Mouse (Mus musculus) midbrain, embryonic 11.5 days (tissue): ENCODE measurements around the gene Cby1. TPM values are rescaled to one million over a fixed set of nuclear protein-coding genes. Genes with fewer than 3 reads are reported as not detected.

Experiments
- ATAC-seq: fragments of 200-750 bp; cut with Nextera tagmentation; 2 replicates; pipeline ENCODE4 v1.8.0; 2017; ENCODE audit warnings: moderate TSS enrichment, moderate library complexity; ENCODE audit not compliant: low FRiP score
- DNase-seq: peaks from one replicate; pipeline ENCODE4 v3.0.0; 2015; ENCODE audit warnings: low spot score; ENCODE audit errors: missing footprints
- H3K27ac ChIP-seq: fragments of 300-500 bp; sonication (generic); 2 replicates; pipeline ENCODE4 v1.5.1; 2014; ENCODE audit warnings: low read depth, low read length
- H3K27me3 ChIP-seq: fragments of 300-500 bp; sonication (generic); 2 replicates; pipeline ENCODE4 v1.6.1; 2014; ENCODE audit warnings: mild to moderate bottlenecking, low read length, moderate library complexity, mixed read lengths; ENCODE audit not compliant: control insufficient read depth, insufficient read depth
- H3K36me3 ChIP-seq: fragments of 300-500 bp; sonication (generic); 2 replicates; pipeline ENCODE4 v1.6.1; 2014; ENCODE audit warnings: mild to moderate bottlenecking, low read length, moderate library complexity, mixed read lengths; ENCODE audit not compliant: control insufficient read depth, insufficient read depth
- H3K4me1 ChIP-seq: fragments of 300-500 bp; sonication (generic); 2 replicates; pipeline ENCODE4 v1.6.1; 2014; ENCODE audit warnings: low read length; ENCODE audit not compliant: control insufficient read depth, insufficient read depth
- H3K4me2 ChIP-seq: fragments of 300-500 bp; sonication (generic); 2 replicates; pipeline ENCODE4 v1.6.1; 2014; ENCODE audit warnings: mild to moderate bottlenecking, moderate library complexity
- H3K4me3 ChIP-seq: fragments of 300-500 bp; sonication (generic); 2 replicates; pipeline ENCODE4 v1.5.1; 2014; ENCODE audit warnings: low read depth, low read length
- H3K9ac ChIP-seq: fragments of 300-500 bp; sonication (generic); 2 replicates; pipeline ENCODE4 v1.6.1; 2014; ENCODE audit warnings: low read length
- H3K9me3 ChIP-seq: fragments of 300-500 bp; sonication (generic); 2 replicates; pipeline ENCODE4 v1.6.1; 2016; ENCODE audit warnings: low read length; ENCODE audit not compliant: control insufficient read depth
- WGBS: fragments of 180-500 bp; shearing (Covaris S2); extraction: QIAGEN DNeasy Blood & Tissue Kit; methylation state at CpG from one replicate; pipeline ENCODE4 v1.1.7; 2014; 5-methylcytosine and 5-hydroxymethylcytosine counted together
- polyA plus RNA-seq: library from polyadenylated mRNA; unstranded; fragments of >200 nt; fragmentation: Nextera tagmentation; extraction: Ambion mirVana; gene quantifications from 2 replicates; pipeline ENCODE4 v1.2.1, GENCODE M21; 2014

Cby1 gene
- polyA plus RNA-seq, 1 experiment from 2014 or later = 87.4 TPM

- H3K9ac ChIP-seq = no peak overlapping the region
- DNase-seq = no peak
- H3K27ac ChIP-seq = no peak overlapping the region
- no peak overlapping the region for H3K4me2 ChIP-seq
- H3K4me1 ChIP-seq = no peaks in the 10 kb centered on the region
- H3K27me3 ChIP-seq = no peaks in the 10 kb centered on the region
- no peak overlapping the region for H3K4me3 ChIP-seq
- no peaks in the 10 kb centered on the region for H3K9me3 ChIP-seq
- 92% methylated on average over 5 of the region's 5 CpGs for WGBS
- peaks cover 12% of the 10 kb centered on the region; the same call in 1 of the 2 replicates for H3K36me3 ChIP-seq
- no peak for ATAC-seq
Observed at GRCm38 (mm10) chr15:79708229-79708822, 49.3 kb downstream of the Cby1 start.

DNA sequence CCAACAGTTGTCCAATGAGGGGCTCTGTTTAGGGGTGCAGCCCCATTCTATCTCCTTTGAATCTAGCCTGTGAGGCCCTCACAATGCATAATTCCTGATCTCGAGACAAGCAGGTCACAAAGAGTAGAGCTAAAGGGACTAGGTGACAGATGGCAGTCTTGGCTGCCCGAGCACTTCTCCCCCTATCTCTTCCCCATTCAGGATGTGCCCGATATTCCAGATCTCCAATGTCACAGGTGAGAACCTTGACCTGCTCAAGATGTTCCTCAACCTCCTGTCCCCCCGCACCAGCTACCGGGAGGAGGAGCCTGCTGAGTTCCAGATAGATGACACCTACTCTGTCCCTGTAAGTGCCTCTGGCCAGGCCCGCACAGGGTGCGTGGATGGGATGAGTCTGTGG lies 56.6 kb downstream of the Cby1 start:
- Histone ChIP-seq H3K36me3 (peaks cover 36% of the 10 kb centered on the region), H3K4me2 (no peak overlapping the region), H3K27me3 (no peaks in the 10 kb centered on the region), H3K27ac (no peak overlapping the region), H3K4me3 (no peak overlapping the region), H3K9me3 (no peaks in the 10 kb centered on the region), H3K9ac (no peak overlapping the region), H3K4me1 (no peaks in the 10 kb centered on the region)
- DNase-seq = no peak
- WGBS = 93% methylated on average over 7 of the region's 7 CpGs
- ATAC-seq = no peak

- ATAC-seq = no peak
- Histone ChIP-seq H3K9me3 (no peaks in the 10 kb centered on the region), H3K36me3 (peaks cover 35% of the 10 kb centered on the region), H3K27me3 (no peaks in the 10 kb centered on the region), H3K27ac (no peak overlapping the region), H3K4me3 (no peak overlapping the region), H3K4me2 (no peak overlapping the region), H3K4me1 (no peaks in the 10 kb centered on the region), H3K9ac (no peak overlapping the region)
- no peak for DNase-seq
- WGBS = 88% methylated on average over 6 of the region's 6 CpGs
Observed at GRCm38 (mm10) chr15:79716710-79717109, 57.7 kb downstream of the Cby1 start.

Other genes with a start within 250 kb of the Cby1 start
- gene Csnk1e, start 203.6 kb upstream of the Cby1 start, polyA plus RNA-seq = 175 and 182 TPM in 2 replicates
- gene Kcnj4, start 154.0 kb upstream of the Cby1 start, polyA plus RNA-seq = not detected in 2 replicates
- gene Kdelr3, start 142.8 kb upstream of the Cby1 start, polyA plus RNA-seq = 14.9 and 16.4 TPM in 2 replicates
- 81.9 and 82.6 TPM in 2 replicates for gene Ddx17, start 112.5 kb upstream of the Cby1 start, polyA plus RNA-seq
- gene Dmc1, start 54.1 kb upstream of the Cby1 start, polyA plus RNA-seq = 0.94 and 1.1 TPM in 2 replicates
- gene Fam227a, start 243 bp upstream of the Cby1 start, polyA plus RNA-seq = 2.2 and 3.7 TPM in 2 replicates
- gene Tomm22, start 11.7 kb downstream of the Cby1 start, polyA plus RNA-seq = 327 and 349 TPM in 2 replicates
- gene Josd1, start 28.7 kb downstream of the Cby1 start, polyA plus RNA-seq = 12.9 and 14.0 TPM in 2 replicates
- gene Gtpbp1, start 31.6 kb downstream of the Cby1 start, polyA plus RNA-seq = 31.9 and 37.5 TPM in 2 replicates
- 3.0 and 4.2 TPM in 2 replicates for gene Sun2, start 83.3 kb downstream of the Cby1 start, polyA plus RNA-seq
- 62.9 and 72.1 TPM in 2 replicates for gene Dnal4, start 118.7 kb downstream of the Cby1 start, polyA plus RNA-seq
- 1.3 and 2.1 TPM in 2 replicates for gene Nptxr, start 145.6 kb downstream of the Cby1 start, polyA plus RNA-seq
- 0.86 TPM in 1 of 2 replicates, not detected in the other for gene Npcd, start 175.0 kb downstream of the Cby1 start, polyA plus RNA-seq
- gene Cbx6, start 175.5 kb downstream of the Cby1 start, polyA plus RNA-seq = 17.1 and 18.8 TPM in 2 replicates
- gene Apobec3, start 232.5 kb downstream of the Cby1 start, polyA plus RNA-seq = 5.5 and 6.0 TPM in 2 replicates